Mouse (Mus musculus): ENCODE measurements around the gene Gm4907. TPM values are rescaled to one million over a fixed set of nuclear protein-coding genes. Genes with fewer than 3 reads are reported as not detected.
"Not testable (repeated sequence)": the region's sequence is repeated elsewhere in the genome, so short reads cannot be mapped to it uniquely, and the experiment has no call there.

Gm4907 gene
- not detected in 2 replicates for total RNA-seq (2014; fragmentation: Nextera tagmentation)
- not detected in 2 replicates for total RNA-seq (2017)

GRCm38 (mm10) chrX:23882253-23882652 is at the start of gene Gm4907:
Gene Gm4907 (plus strand): TSS chrX:23882553.
- ATAC-seq (replicated peaks; ENCODE audit: low FRiP score, low TSS enrichment, poor library complexity, severe bottlenecking), result not testable (repeated sequence)

DNA sequence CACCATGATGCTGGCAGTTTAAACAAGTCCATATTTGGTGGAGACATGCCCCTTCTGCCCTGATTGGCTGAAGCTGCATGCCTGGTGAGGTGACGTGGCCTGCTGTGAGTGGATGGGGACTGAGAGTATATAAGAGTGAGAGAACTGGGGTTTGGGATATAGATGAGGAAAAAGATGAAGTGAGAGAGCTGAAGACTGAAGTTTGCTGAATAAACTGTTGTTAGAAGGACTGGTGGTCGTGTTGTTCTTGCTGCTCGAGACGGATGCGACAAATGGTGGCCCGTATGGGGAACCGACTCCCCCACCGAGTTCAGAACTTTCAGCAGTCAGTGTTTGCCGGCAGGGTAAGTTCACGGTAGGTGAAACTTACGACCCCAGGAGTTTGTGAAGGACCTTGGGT is 48.6 kb upstream of the Gm4907 start:
- ATAC-seq (replicated peaks; ENCODE audit: low FRiP score, low TSS enrichment, poor library complexity, severe bottlenecking), result not testable (repeated sequence)

DNA sequence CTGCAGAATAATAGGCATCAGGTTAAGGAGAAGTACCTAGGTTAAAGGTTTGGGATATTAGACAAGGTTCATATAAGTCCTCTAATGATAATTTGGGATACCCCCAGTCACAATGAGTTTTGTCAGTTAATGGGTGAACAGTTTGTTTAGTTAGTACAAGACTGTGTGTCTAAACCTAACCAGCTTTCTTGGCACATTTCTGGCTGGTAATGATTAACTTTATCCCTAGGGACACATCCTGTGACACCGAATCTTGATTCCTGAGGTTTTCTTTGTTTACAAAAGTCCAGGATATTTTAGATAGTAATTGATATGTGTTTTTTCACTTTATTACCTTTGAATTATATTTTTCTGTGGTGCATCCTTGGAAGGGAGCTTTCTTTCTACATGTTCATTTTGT is 41.4 kb upstream of the Gm4907 start:
- no peak for ATAC-seq (replicated peaks; ENCODE audit: low FRiP score, low TSS enrichment, poor library complexity, severe bottlenecking)

GRCm38 (mm10) chrX:23954161-23954560 is 71.8 kb downstream of the Gm4907 start:
- no peak for ATAC-seq (replicated peaks; ENCODE audit: low FRiP score, low TSS enrichment, poor library complexity, severe bottlenecking)

Other genes with a start within 250 kb of the Gm4907 start
- gene Wdr44, start 189.5 kb upstream of the Gm4907 start, total RNA-seq (2014; fragmentation: Nextera tagmentation), result 14.2 and 19.0 TPM in 2 replicates
- gene Wdr44, start 189.5 kb upstream of the Gm4907 start, total RNA-seq (2017), result 12.1 and 14.8 TPM in 2 replicates
- gene Gm4985, start 76.4 kb downstream of the Gm4907 start, total RNA-seq (2014; fragmentation: Nextera tagmentation), result not detected in 2 replicates
- not detected in 2 replicates for gene Gm4985, start 76.4 kb downstream of the Gm4907 start, total RNA-seq (2017)

Measured in megakaryocyte-erythroid progenitor cell, adult 5-6 weeks (primary cell).